Mouse (Mus musculus) adrenal gland, adult 18-20 months (tissue): ENCODE measurements around the gene Taldo1. TPM values are rescaled to one million over a fixed set of nuclear protein-coding genes. Genes with fewer than 3 reads are reported as not detected.

Experiments
- DNase-seq, 2 experiments: peaks; one replicate each; pipeline ENCODE4 v3.0.0; 2021 to 2022; ENCODE audit warnings: low spot score in 2 of 2
- total RNA-seq, 2 experiments: library from RNA; stranded (reverse); gene quantifications; 1 replicate in 1 of 2; 2 replicates in 1 of 2; pipeline ENCODE4 v1.2.3; 2021

Taldo1 gene
- total RNA-seq, 2 experiments from 2014 or later: 677 to 814 TPM

DNA sequence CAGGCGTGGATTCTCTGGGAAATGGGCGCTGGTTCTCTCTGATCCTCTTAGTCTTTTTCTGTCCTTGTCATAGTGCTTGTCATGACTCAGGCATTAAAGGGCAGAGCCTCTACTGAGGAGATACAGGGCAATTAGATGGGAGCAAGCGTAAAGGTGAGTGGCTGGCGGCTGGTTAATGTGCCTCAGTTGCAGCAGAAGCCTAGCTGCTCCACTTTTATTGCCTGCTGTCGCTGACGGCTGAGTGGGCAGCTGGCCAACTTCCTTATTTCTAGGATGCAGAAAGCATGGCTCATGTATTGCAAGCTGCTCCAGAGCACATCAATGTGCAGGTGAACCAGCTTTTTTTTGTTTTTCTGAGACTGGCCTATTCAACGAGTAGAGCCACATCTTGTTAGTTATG is 27.0 kb downstream of the Taldo1 start:
- no peak for DNase-seq

DNA sequence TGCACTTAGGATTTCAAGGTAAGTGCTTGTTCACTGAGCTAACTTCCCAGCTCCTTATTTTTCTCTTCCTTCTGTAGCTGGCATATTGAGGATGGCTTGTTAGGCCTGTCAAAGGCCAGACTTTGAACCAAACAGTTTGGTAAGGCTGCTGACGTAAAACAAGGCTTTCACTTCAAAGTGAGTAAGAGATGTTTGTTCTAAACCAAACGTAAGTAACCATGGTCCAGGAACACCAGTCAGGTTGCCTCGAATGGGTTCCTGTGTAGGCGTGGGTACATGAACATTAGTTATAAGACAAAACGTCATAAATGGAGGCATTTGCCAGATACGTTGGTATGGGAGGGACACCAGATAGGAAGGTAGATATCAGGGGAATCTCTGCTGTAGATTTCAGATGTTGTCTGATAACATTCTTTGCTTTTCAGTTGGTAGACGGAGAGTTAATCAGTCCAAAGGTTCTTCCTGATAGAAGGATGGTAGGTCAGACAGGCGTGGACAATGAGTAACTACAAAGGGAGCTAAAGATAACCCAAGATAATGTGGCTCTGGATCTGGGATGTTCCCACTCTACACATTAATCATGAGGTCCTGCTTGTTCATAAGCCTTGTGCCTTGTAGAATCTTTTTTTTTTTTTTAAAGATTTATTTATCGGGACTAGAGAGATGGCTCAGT is 28.2 kb downstream of the Taldo1 start:
- DNase-seq: no peak

DNA sequence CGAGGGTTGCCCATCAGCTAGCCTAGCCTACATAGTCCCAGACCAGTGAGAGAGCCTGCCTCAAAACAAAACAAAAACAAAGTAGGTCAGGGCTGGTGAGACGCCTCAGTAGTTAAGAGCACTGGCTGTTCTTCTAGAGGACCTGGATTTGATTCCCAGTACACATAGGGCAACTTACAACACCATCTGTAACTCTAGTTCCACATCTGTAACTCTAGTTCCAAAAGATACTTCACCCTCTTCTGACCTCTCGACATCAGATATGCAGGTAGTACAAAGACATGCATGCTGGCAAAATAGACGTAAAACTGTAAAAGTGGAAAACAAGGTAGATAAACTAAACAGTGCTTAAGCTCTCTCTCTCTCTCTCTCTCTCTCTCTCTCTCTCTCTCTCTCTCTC is 31.8 kb downstream of the Taldo1 start:
- DNase-seq: no peak

GRCm38 (mm10) chr7:141426948-141427730 is 35.1 kb downstream of the Taldo1 start:
- no peak for DNase-seq

GRCm38 (mm10) chr7:141428701-141429100 is 36.7 kb downstream of the Taldo1 start:
- DNase-seq: no peak

DNA sequence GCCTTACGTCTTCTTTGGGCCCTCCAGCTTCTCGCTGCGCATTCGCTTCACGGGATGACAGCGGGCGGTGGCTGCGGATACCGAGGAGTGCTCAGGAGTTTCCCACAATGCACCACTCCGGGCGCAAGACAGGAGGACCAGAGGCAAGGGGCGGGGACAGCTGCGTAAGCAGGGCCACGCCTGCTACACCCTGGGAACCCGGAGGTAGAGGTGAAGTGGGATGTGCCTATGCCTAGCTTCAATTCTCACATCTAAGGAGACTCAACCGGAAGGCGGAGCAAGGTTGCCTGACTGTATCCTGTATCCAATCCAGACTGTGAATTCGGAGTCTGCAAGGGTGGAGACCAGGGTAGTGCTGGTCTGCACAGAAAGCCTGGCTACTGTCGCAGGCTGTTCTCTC is 37.3 kb downstream of the Taldo1 start, which contains the start of gene Cend1:
Gene Cend1 (minus strand): TSS at position 182 of the 400 bp plus-strand sequence.
- no peak for DNase-seq

GRCm38 (mm10) chr7:141429840-141430584 is 38.0 kb downstream of the Taldo1 start:
- no peak for DNase-seq

DNA sequence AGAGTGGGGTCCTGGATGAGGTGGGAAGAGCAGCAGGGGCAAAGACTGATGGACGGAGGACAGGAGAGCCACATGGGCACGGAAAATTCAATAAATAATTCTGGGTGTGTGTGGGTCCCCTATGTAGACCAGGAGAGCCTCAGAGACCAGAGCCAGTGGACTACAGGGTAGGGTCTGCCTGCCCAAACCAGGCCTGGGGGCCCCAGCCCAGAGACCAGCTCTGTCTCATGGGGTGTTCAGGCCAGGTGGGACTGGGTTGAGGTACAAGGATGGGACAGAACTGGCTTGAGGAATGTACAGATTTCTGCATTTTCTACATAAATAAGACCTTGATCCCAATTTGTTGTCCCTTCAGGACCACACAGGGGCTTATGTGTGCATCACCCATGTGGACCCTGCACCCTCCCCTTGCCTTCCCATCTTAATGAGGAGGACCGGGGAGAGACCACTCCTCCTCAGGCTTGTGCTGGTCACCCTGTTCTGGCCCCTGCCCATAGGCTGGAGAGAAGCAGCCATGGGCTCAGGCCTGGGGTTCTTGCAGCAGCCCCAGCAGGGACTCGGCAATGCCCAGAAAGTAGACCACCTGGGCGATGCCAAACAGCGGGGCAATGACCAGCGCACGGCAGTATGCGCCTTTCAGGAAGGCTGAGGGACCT is 38.7 kb downstream of the Taldo1 start:
- DNase-seq: no peak

DNA sequence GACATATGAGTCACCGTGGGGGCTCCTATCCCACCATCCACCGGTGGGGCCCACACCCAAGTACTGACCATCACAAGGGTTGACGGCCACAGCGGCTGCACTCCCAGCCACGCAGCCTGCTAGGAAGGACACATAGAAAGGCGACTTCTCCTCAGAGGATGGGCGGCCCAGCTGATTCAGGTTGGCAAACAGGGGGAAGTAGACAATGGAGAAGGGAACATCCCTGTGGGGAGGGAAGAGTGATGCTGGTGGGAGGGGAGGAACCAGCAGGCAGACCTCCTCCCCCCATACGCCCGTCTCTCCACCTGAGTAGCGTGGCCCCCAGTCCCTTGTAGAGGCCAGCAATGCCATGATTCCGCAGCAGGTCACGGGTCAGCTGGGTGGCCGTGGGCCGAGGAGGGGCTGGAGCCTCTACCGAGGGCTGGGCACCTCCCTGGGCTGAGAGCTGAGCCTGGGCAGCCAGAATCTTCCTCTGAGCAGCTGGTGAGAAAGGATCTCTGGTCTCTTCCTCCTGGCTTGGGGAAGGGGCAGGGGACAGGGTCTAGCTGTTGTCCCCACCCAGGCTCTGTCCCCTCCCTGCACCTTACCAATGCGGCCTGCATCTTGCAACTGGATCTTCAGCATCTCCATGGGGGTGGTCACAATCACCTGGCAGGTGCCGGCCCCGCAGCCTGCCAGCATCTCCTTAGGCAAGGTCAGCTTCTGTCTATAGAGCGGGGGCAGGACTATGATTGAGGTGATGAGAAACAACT is 39.6 kb downstream of the Taldo1 start:
- no peak for DNase-seq

DNA sequence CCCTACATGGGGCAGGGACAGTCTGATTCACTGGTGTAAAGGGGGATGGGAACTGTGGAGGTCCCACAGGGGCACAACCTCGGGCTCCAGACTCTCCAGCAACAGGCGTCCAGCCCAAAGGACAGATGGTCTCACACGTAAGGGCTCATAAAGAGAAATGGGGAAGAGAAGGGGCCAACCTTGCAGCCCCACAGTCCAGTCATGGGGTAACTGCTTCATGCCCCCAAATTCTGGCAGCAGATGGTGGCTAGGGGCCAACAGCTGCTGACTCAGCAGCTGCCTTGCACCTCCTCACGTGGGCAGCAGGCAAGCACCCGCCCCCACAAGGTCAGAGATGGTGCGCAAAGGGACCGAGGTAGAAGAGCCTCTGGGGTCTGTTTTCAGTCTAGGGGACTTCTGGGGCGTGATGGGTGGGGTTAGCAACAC is 40.2 kb downstream of the Taldo1 start:
- DNase-seq: peak; percentile 66 to 74

- DNase-seq: peak in 1 of 2 experiments; percentile 66
Measured at GRCm38 (mm10) chr7:141432741-141433516, 40.9 kb downstream of the Taldo1 start.

DNA sequence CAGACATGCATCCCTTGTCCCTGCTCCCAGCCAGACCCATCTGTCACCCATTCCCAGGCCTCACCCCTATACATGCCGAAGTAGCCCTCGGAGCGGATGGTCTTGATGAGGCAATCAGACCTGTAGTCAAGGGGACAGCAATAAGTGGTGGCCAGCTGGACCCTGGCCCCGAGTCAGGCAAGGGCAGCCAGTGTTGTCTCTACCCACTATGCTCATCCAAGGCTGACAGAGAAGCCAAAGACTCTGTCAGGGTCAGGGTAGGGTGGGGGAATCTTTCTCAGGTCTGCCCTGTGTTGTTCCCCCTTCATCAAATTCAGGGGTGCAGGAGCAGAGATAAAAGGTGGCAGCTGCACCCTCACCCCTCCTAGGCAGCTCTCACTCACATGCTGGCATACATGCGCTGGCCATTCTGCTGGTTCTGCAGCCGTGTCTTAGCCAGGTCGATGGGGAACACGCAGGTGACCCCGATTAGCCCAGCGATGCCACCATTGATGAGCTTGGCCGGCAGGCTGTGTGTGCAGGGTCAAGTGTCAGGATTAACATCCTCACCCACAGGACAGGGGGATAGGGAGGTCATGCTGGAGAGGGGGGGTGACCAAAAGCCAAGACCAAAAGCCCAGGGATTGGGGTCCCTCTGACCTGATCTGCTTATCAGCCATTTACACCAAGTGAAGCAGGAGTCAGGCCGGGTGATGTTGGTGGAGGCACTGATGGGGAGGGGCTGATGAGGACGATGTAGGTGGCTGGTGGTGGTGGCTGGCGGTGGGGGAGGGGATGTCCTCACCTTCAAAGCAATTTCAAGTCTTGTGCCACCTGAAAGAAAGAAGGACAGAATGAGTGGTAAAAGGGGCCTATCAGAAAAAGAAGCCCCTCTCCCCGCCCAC is 41.8 kb downstream of the Taldo1 start:
- no peak for DNase-seq

- no peak for DNase-seq
Measured at GRCm38 (mm10) chr7:141434464-141434863, 42.5 kb downstream of the Taldo1 start.

DNA sequence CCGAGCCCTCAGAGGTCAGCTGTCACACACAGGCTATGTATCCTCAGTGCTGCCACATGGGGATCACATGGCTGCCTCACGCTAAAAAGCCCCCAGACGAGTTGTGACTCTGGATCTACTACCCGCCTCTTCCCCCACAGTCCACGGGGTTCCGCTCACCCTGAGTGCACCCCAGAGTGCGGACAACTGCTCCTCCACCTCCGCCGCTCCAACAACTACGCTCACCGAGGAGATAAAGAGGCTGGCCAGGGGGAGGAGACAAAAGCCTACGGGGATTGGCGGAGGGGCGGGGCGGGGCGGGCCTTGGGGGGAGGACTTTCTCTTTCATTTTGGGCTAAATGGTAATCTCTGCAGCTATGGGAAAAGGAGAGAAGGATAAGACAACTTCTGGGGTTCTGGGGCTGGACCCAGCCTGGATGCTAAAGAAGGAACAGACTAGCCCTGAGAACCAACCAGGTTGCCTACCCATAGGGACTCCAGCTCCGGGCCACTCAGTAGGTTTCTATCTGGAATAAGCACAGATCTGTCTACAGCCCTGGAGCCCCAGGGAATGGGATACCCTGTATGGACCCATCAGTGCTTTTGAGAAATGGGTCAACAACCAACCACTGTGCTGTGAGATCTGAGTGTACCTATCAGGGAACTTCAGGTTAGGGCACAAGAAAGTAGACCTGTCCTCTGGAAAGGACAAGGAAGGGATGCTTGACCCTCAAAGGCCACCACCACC is 43.3 kb downstream of the Taldo1 start:
- peak; percentile 69 to 71 for DNase-seq

- DNase-seq: no peak
Measured at GRCm38 (mm10) chr7:141435856-141436522, 44.0 kb downstream of the Taldo1 start.

GRCm38 (mm10) chr7:141436523-141436892 is 44.5 kb downstream of the Taldo1 start:
- no peak for DNase-seq
